Mouse (Mus musculus): Measurements from ENCODE around the gene Ttc41. TPM values are rescaled to one million over a fixed set of nuclear protein-coding genes. Genes with fewer than 3 reads are reported as not detected.

Ttc41 gene
- polyA plus RNA-seq, 1 experiment, result 0.47 TPM

GRCm38 (mm10) chr10:86791507-86792184 is 86.0 kb downstream of the Ttc41 start:
- no peaks in the 10 kb centered on the region for H3K4me1 ChIP-seq (ENCODE audit: control insufficient read depth, insufficient read depth, insufficient read length, low read length)
- H3K36me3 ChIP-seq (ENCODE audit: control insufficient read depth, insufficient read depth, low read length), result no peaks in the 10 kb centered on the region
- no peak overlapping the region for H3K27ac ChIP-seq (ENCODE audit: insufficient read depth, low read depth, low read length)
- no peak overlapping the region for H3K4me3 ChIP-seq (ENCODE audit: low read depth, low read length)
- 73% methylated on average over 7 of the region's 7 CpGs for WGBS
- H3K27me3 ChIP-seq (ENCODE audit: control insufficient read depth, insufficient read depth, low read length), result no peaks in the 10 kb centered on the region
- TF ChIP-seq POLR2A (IDR thresholded peaks at IDR 0.05; ENCODE audit: low read depth, low read length), result no peak
- TF ChIP-seq CTCF (IDR thresholded peaks at IDR 0.05; ENCODE audit: extremely low read depth, insufficient read length, insufficient replicate concordance, low read depth, low read length), result no peak

GRCm38 (mm10) chr10:86793509-86793951 is 87.9 kb downstream of the Ttc41 start:
- WGBS, result 68% methylated on average over 2 of the region's 2 CpGs
- no peak overlapping the region for H3K4me3 ChIP-seq (ENCODE audit: low read depth, low read length)
- no peak overlapping the region for H3K27ac ChIP-seq (ENCODE audit: insufficient read depth, low read depth, low read length)
- no peaks in the 10 kb centered on the region for H3K27me3 ChIP-seq (ENCODE audit: control insufficient read depth, insufficient read depth, low read length)
- H3K4me1 ChIP-seq (ENCODE audit: control insufficient read depth, insufficient read depth, insufficient read length, low read length), result no peaks in the 10 kb centered on the region
- H3K36me3 ChIP-seq (ENCODE audit: control insufficient read depth, insufficient read depth, low read length), result no peaks in the 10 kb centered on the region
- TF ChIP-seq POLR2A (IDR thresholded peaks at IDR 0.05; ENCODE audit: low read depth, low read length), result no peak
- TF ChIP-seq CTCF (IDR thresholded peaks at IDR 0.05; ENCODE audit: extremely low read depth, insufficient read length, insufficient replicate concordance, low read depth, low read length), result no peak

- no peaks in the 10 kb centered on the region for H3K4me1 ChIP-seq (ENCODE audit: control insufficient read depth, insufficient read depth, insufficient read length, low read length)
- H3K36me3 ChIP-seq (ENCODE audit: control insufficient read depth, insufficient read depth, low read length), result no peaks in the 10 kb centered on the region
- H3K27ac ChIP-seq (ENCODE audit: insufficient read depth, low read depth, low read length), result no peak overlapping the region
- no peak overlapping the region for H3K4me3 ChIP-seq (ENCODE audit: low read depth, low read length)
- TF ChIP-seq CTCF (IDR thresholded peaks at IDR 0.05; ENCODE audit: extremely low read depth, insufficient read length, insufficient replicate concordance, low read depth, low read length) (no peak), POLR2A (IDR thresholded peaks at IDR 0.05; ENCODE audit: low read depth, low read length) (no peak)
- 87% methylated on average over 4 of the region's 4 CpGs for WGBS
- H3K27me3 ChIP-seq (ENCODE audit: control insufficient read depth, insufficient read depth, low read length), result no peaks in the 10 kb centered on the region
These were observed 88.6 kb downstream of the Ttc41 start for GRCm38 (mm10) chr10:86794196-86794595.

- no peak overlapping the region for H3K27ac ChIP-seq (ENCODE audit: insufficient read depth, low read depth, low read length)
- H3K4me3 ChIP-seq (ENCODE audit: low read depth, low read length), result no peak overlapping the region
- TF ChIP-seq CTCF (IDR thresholded peaks at IDR 0.05; ENCODE audit: extremely low read depth, insufficient read length, insufficient replicate concordance, low read depth, low read length), result no peak
- TF ChIP-seq POLR2A (IDR thresholded peaks at IDR 0.05; ENCODE audit: low read depth, low read length), result no peak
- no peaks in the 10 kb centered on the region for H3K36me3 ChIP-seq (ENCODE audit: control insufficient read depth, insufficient read depth, low read length)
- no peaks in the 10 kb centered on the region for H3K27me3 ChIP-seq (ENCODE audit: control insufficient read depth, insufficient read depth, low read length)
- H3K4me1 ChIP-seq (ENCODE audit: control insufficient read depth, insufficient read depth, insufficient read length, low read length), result no peaks in the 10 kb centered on the region
- WGBS, result 88% methylated on average over 9 of the region's 9 CpGs
These were observed 89.4 kb downstream of the Ttc41 start for GRCm38 (mm10) chr10:86794794-86795535.

GRCm38 (mm10) chr10:86796073-86796741 is 90.6 kb downstream of the Ttc41 start:
- TF ChIP-seq POLR2A (IDR thresholded peaks at IDR 0.05; ENCODE audit: low read depth, low read length), result no peak
- no peak for TF ChIP-seq CTCF (IDR thresholded peaks at IDR 0.05; ENCODE audit: extremely low read depth, insufficient read length, insufficient replicate concordance, low read depth, low read length)
- Histone ChIP-seq H3K27me3 (ENCODE audit: control insufficient read depth, insufficient read depth, low read length) (no peaks in the 10 kb centered on the region), H3K27ac (ENCODE audit: insufficient read depth, low read depth, low read length) (no peak overlapping the region), H3K36me3 (ENCODE audit: control insufficient read depth, insufficient read depth, low read length) (no peaks in the 10 kb centered on the region), H3K4me3 (ENCODE audit: low read depth, low read length) (no peak overlapping the region), H3K4me1 (ENCODE audit: control insufficient read depth, insufficient read depth, insufficient read length, low read length) (no peaks in the 10 kb centered on the region)
- 91% methylated on average over 5 of the region's 5 CpGs for WGBS

- 94% methylated on average over 1 of the region's 1 CpGs for WGBS
- no peaks in the 10 kb centered on the region for H3K27me3 ChIP-seq (ENCODE audit: control insufficient read depth, insufficient read depth, low read length)
- no peak overlapping the region for H3K4me3 ChIP-seq (ENCODE audit: low read depth, low read length)
- H3K36me3 ChIP-seq (ENCODE audit: control insufficient read depth, insufficient read depth, low read length), result no peaks in the 10 kb centered on the region
- no peak for TF ChIP-seq CTCF (IDR thresholded peaks at IDR 0.05; ENCODE audit: extremely low read depth, insufficient read length, insufficient replicate concordance, low read depth, low read length)
- no peak for TF ChIP-seq POLR2A (IDR thresholded peaks at IDR 0.05; ENCODE audit: low read depth, low read length)
- no peaks in the 10 kb centered on the region for H3K4me1 ChIP-seq (ENCODE audit: control insufficient read depth, insufficient read depth, insufficient read length, low read length)
- H3K27ac ChIP-seq (ENCODE audit: insufficient read depth, low read depth, low read length), result no peak overlapping the region
These were observed 101.8 kb downstream of the Ttc41 start for GRCm38 (mm10) chr10:86807362-86807761.

Data from small intestine, adult 2 months (tissue).